Mouse (Mus musculus): ENCODE measurements around the gene Fli1. TPM values are rescaled to one million over a fixed set of nuclear protein-coding genes. Genes with fewer than 3 reads are reported as not detected.

Fli1 gene
- polyA plus RNA-seq, 2 experiments = 2.5 to 6.9 TPM

GRCm38 (mm10) chr9:32540406-32541222, 2.0 kb downstream of the Fli1 start:
- WGBS (ENCODE audit: insufficient replicate concordance) = 0% methylated on average over 64 of the region's 70 CpGs
- peak overlapping the region; percentile 39 for H3K9ac ChIP-seq (replicated peaks)
- no peak overlapping the region; the same call in 1 of the 2 replicates for H3K27ac ChIP-seq
- peaks cover 64% of the 10 kb centered on the region for H3K27me3 ChIP-seq (ENCODE audit: control insufficient read depth, insufficient read depth, low read length)
- TF ChIP-seq CTCF (IDR thresholded peaks at IDR 0.05; ENCODE audit: low read depth) = no peak
- no peak for TF ChIP-seq EP300 (IDR thresholded peaks at IDR 0.05; ENCODE audit: low read depth)
- peak overlapping the region; percentile 53 for H3K4me2 ChIP-seq (ENCODE audit: low read depth)
- H3K4me3 ChIP-seq (ENCODE audit: insufficient read depth in 1 of 2, low read depth in 2 of 2, low read length in 2 of 2) = peak overlapping the region; percentile 45 to 64
- H3K9me3 ChIP-seq (ENCODE audit: control insufficient read depth, low read length) = no peaks in the 10 kb centered on the region
- ATAC-seq (ENCODE audit: insufficient read depth) (0 out of 2 replicates have a peak, but pooled peaks have one; percentile 8), DNase-seq (ENCODE audit: low read depth in 3 of 3, low spot score in 3 of 3) (no peak)
- peaks cover 2 to 4% of the 10 kb centered on the region in 2 experiments; a peak in 1 of 4 replicates for H3K4me1 ChIP-seq (replicated peaks; ENCODE audit: control insufficient read depth in 2 of 2, insufficient read depth in 2 of 2, low read length in 1 of 2)
- H3K36me3 ChIP-seq (replicated peaks; ENCODE audit: control insufficient read depth, insufficient read depth, low read depth) = no peaks in the 10 kb centered on the region

GRCm38 (mm10) chr9:32540061-32540405, 2.6 kb downstream of the Fli1 start:
- peak overlapping the region; percentile 53 for H3K4me2 ChIP-seq (ENCODE audit: low read depth)
- TF ChIP-seq EP300 (IDR thresholded peaks at IDR 0.05; ENCODE audit: low read depth) = no peak
- no peak for TF ChIP-seq CTCF (IDR thresholded peaks at IDR 0.05; ENCODE audit: low read depth)
- H3K4me1 ChIP-seq (replicated peaks; ENCODE audit: control insufficient read depth in 2 of 2, insufficient read depth in 2 of 2, low read length in 1 of 2) = peaks cover 2 to 4% of the 10 kb centered on the region in 2 experiments; a peak in 1 of 4 replicates
- no peak overlapping the region; the same call in 1 of the 2 replicates for H3K9ac ChIP-seq (replicated peaks)
- no peaks in the 10 kb centered on the region for H3K36me3 ChIP-seq (replicated peaks; ENCODE audit: control insufficient read depth, insufficient read depth, low read depth)
- H3K9me3 ChIP-seq (ENCODE audit: control insufficient read depth, low read length) = no peaks in the 10 kb centered on the region
- H3K27ac ChIP-seq = no peak overlapping the region
- peak; percentile 42; the same call in 1 of the 2 replicates for ATAC-seq (ENCODE audit: insufficient read depth)
- peak overlapping the region; percentile 45 to 64 for H3K4me3 ChIP-seq (ENCODE audit: insufficient read depth in 1 of 2, low read depth in 2 of 2, low read length in 2 of 2)
- DNase-seq (ENCODE audit: low read depth in 3 of 3, low spot score in 3 of 3) = no peak
- WGBS (ENCODE audit: insufficient replicate concordance) = under 1% methylated on average over 13 of the region's 13 CpGs
- peaks cover 59% of the 10 kb centered on the region for H3K27me3 ChIP-seq (ENCODE audit: control insufficient read depth, insufficient read depth, low read length)

GRCm38 (mm10) chr9:32539321-32539761, 3.3 kb downstream of the Fli1 start:
- WGBS (ENCODE audit: insufficient replicate concordance) = 16% methylated on average over 3 of the region's 3 CpGs
- Histone ChIP-seq H3K4me2 (ENCODE audit: low read depth) (peak overlapping the region; percentile 53; the same call in 1 of the 2 replicates), H3K4me3 (ENCODE audit: insufficient read depth in 1 of 2, low read depth in 2 of 2, low read length in 2 of 2) (no peak overlapping the region; a peak in 2 of 4 replicates), H3K36me3 (replicated peaks; ENCODE audit: control insufficient read depth, insufficient read depth, low read depth) (no peaks in the 10 kb centered on the region), H3K9me3 (ENCODE audit: control insufficient read depth, low read length) (no peaks in the 10 kb centered on the region), H3K27ac (no peak overlapping the region), H3K9ac (replicated peaks) (no peak overlapping the region), H3K4me1 (replicated peaks; ENCODE audit: control insufficient read depth in 2 of 2, insufficient read depth in 2 of 2, low read length in 1 of 2) (peaks cover 2% of the 10 kb centered on the region in 2 experiments; a peak in 1 of 4 replicates), H3K27me3 (ENCODE audit: control insufficient read depth, insufficient read depth, low read length) (peaks cover 52% of the 10 kb centered on the region)
- DNase-seq (ENCODE audit: low read depth in 3 of 3, low spot score in 3 of 3) = no peak
- TF ChIP-seq CTCF (IDR thresholded peaks at IDR 0.05; ENCODE audit: low read depth) = no peak
- TF ChIP-seq EP300 (IDR thresholded peaks at IDR 0.05; ENCODE audit: low read depth) = no peak
- peak; percentile 51; the same call in 1 of the 2 replicates for ATAC-seq (ENCODE audit: insufficient read depth)

GRCm38 (mm10) chr9:32538124-32538523, 4.5 kb downstream of the Fli1 start:
- H3K9me3 ChIP-seq (ENCODE audit: control insufficient read depth, low read length) = no peaks in the 10 kb centered on the region
- no peak overlapping the region for H3K27ac ChIP-seq
- H3K4me1 ChIP-seq (replicated peaks; ENCODE audit: control insufficient read depth in 2 of 2, insufficient read depth in 2 of 2, low read length in 1 of 2) = peaks cover 2 to 3% of the 10 kb centered on the region in 2 experiments; a peak in 1 of 4 replicates
- no peak overlapping the region for H3K9ac ChIP-seq (replicated peaks)
- no peaks in the 10 kb centered on the region for H3K36me3 ChIP-seq (replicated peaks; ENCODE audit: control insufficient read depth, insufficient read depth, low read depth)
- no peak for DNase-seq (ENCODE audit: low read depth in 3 of 3, low spot score in 3 of 3)
- no peak overlapping the region for H3K4me3 ChIP-seq (ENCODE audit: insufficient read depth in 1 of 2, low read depth in 2 of 2, low read length in 2 of 2)
- whole genome bisulfite sequencing (ENCODE audit: insufficient replicate concordance) = 44% methylated on average over 5 of the region's 5 CpGs
- ATAC-seq (ENCODE audit: insufficient read depth) = no peak
- peak overlapping the region; percentile 32; the same call in 1 of the 2 replicates for H3K4me2 ChIP-seq (ENCODE audit: low read depth)
- peaks cover 39% of the 10 kb centered on the region for H3K27me3 ChIP-seq (ENCODE audit: control insufficient read depth, insufficient read depth, low read length)
- TF ChIP-seq EP300 (IDR thresholded peaks at IDR 0.05; ENCODE audit: low read depth) = no peak
- TF ChIP-seq CTCF (IDR thresholded peaks at IDR 0.05; ENCODE audit: low read depth) = no peak

GRCm38 (mm10) chr9:32537706-32538105, 5.0 kb downstream of the Fli1 start:
- Histone ChIP-seq H3K9me3 (ENCODE audit: control insufficient read depth, low read length) (no peaks in the 10 kb centered on the region), H3K27ac (no peak overlapping the region), H3K4me1 (replicated peaks; ENCODE audit: control insufficient read depth in 2 of 2, insufficient read depth in 2 of 2, low read length in 1 of 2) (peaks cover 0 to 3% of the 10 kb centered on the region in 2 experiments; a peak in 1 of 4 replicates), H3K4me2 (ENCODE audit: low read depth) (no peak overlapping the region), H3K27me3 (ENCODE audit: control insufficient read depth, insufficient read depth, low read length) (peaks cover 35% of the 10 kb centered on the region), H3K9ac (replicated peaks) (no peak overlapping the region), H3K36me3 (replicated peaks; ENCODE audit: control insufficient read depth, insufficient read depth, low read depth) (no peaks in the 10 kb centered on the region), H3K4me3 (ENCODE audit: insufficient read depth in 1 of 2, low read depth in 2 of 2, low read length in 2 of 2) (no peak overlapping the region)
- TF ChIP-seq EP300 (IDR thresholded peaks at IDR 0.05; ENCODE audit: low read depth) (no peak), CTCF (IDR thresholded peaks at IDR 0.05; ENCODE audit: low read depth) (no peak)
- ATAC-seq (ENCODE audit: insufficient read depth) (no peak), DNase-seq (ENCODE audit: low read depth in 3 of 3, low spot score in 3 of 3) (no peak)
- 41% methylated on average over 6 of the region's 6 CpGs for WGBS (ENCODE audit: insufficient replicate concordance)

All from liver, embryonic 14.5 days (tissue).